Mouse (Mus musculus) lung, adult 2 months (tissue): Measurements from ENCODE around the gene Scarf1.

ENCODE experiments used
- CTCF ChIP-seq: fragments of 200-500 bp; IDR thresholded peaks from 2 replicates; pipeline ENCODE4 v1.5.1; 2011; ENCODE audit warnings: mild to moderate bottlenecking, low read length, control low read depth; ENCODE audit not compliant: insufficient read depth
- POLR2A ChIP-seq: fragments of 200-500 bp; IDR thresholded peaks from 2 replicates; pipeline ENCODE4 v1.6.1; 2011; ENCODE audit warnings: low read depth, mild to moderate bottlenecking, control low read depth, low read length, borderline replicate concordance; ENCODE audit errors: extremely low read depth

GRCm38 (mm10) chr11:75530325-75530724 is 17.0 kb downstream of the Scarf1 start:
- peak; percentile 85 for TF ChIP-seq CTCF
- 0 out of 2 replicates have a peak, but pooled peaks have one; percentile 12 for TF ChIP-seq POLR2A
